Mouse (Mus musculus) layer of hippocampus, adult 11-12 months (tissue): Measurements from ENCODE around the gene A830018L16Rik.

ENCODE experiments used
- DNase-seq: peaks from one replicate; pipeline ENCODE4 v3.0.0; 2022; ENCODE audit warnings: low spot score

A830018L16Rik gene

DNA sequence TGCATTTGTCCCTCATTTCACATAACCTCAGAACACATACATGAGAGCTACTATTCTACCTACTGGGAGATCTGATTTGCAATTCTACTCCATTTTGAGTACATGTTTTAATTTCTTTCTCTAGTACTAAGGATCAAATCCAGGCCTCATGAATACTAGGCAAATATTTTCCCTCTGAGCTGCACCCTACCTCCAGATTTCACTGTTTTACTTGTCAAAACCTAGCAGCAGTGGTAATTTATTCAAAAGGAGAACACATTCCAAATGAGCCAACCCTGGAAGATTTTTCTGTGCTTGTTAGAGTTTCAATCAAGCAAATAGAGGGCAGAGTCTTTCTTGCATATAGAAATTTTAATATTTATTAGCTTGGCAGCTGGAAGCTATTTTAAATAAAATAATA lies 238.9 kb downstream of the A830018L16Rik start:
- no peak for DNase-seq

DNA sequence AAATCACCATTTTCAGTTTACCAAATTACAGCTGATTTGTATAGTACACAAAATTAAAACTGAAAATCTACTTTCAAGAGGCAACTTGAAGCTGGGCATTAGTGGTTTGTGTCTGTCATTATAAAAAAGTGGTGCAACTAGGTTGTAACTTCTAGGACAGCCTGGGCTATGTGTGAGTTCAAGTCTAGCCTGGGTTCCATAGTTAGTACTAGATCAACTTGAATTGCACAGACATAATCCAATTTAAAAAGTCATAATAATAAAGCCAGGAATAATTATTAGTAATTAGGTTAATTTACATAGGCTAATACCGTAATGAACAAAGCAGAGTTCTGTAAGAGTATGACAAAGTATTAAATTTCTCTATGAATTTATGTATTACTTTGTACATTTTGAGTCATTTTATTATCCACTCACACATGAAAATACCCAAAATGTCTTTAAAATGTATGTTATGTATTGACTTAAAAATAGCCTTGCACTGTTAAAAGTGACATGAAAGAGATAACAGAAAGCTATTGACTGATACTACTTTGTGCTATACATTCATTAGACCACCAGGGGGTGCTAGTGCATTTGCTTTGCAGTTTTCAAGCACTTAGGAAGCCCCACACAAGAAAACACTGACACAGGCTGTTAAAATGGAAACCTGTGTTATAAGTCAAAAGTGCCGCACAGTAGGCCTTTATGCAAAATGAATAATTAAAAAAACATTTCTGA lies 243.6 kb downstream of the A830018L16Rik start:
- DNase-seq: peak; percentile 56

DNA sequence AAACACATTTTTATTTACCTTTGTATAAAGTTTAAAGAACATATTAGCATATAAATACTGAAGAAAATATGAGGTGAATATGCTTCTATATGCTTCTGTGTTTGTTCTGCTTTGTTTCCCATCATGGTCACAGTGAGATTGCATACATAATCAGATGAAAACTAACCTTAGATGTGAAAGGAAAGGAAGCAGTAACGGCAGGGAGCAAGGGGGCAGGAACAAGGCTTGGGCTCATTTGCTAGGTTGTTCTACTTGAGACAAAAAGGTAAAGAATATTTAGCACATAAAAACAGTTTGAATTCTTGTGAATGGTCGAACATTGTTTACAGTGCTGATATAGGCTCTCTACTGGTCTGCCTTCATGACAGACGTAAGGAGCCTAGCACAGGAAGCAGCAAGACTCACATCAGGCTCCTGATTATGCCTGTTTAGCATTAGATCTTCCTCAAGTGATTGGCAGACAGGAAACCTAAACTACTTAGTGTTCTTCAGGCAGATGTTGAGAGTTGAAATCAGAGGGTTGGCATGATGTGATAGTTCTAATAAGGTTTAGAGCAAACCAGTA lies 244.2 kb downstream of the A830018L16Rik start:
- no peak for DNase-seq

DNA sequence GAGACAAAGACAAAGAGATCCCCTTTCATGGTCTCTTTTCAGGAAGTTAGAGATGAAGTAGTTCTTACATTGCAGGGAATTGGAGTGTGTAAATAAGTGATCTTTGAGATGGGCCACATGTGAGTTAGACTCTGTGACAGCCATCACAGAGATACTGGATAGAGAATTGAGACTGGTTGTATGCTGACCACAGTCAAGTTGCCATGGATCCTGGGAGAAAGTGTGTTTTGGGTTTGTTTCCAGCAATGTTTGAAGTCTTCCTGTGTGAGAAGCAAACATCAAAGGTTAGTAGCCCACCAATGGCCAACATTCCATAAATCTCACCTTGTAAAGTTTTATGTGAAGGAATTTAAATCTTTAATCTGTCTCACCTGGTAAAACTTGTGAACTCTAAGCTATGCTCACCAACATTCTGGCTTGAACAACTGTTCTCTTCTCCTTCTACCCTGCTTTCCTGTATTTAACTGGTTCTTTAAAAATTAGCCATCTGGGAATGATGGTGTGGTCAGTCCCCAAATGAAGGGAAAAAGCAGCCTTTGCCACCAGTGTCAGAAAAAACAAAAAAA lies 330.9 kb downstream of the A830018L16Rik start:
- DNase-seq: no peak

DNA sequence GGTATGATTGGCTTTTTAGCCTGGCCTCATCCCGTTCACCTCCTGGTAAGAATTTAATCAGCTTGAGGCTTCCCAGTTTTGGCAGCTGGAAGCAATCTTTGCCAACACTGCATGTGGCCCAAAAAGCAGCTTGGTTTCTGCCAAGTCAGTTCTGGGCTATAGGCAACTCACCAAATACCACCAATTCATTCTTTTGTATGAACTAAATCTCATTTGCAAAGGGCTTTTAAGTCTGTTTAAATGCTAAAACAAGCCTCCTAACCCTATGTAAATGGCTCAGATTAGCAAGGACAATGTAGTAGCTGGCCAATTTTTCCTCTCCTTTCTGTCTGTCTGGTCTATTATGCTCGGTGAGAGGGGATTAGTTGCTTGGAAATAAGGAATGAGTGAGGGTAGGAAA lies 334.5 kb downstream of the A830018L16Rik start:
- no peak for DNase-seq

DNA sequence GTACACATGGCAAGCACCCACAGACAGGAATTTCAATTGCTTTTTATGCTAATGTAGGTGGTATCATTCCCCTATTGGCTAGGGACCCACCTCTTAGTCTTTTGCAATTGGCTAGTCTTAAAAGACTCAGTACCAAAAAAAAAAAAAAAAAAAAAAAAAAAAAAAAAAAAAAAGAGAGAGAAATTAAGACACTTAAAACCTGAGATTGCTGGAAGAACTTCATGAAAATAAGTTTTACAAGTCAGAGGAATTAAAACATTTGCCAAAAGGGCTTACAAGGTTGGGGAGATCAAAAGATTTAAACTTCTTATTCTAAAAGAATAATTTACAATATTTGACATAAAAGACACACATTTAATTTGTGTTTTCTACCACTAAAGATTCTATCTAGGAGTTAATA lies 336.2 kb downstream of the A830018L16Rik start:
- no peak for DNase-seq

DNA sequence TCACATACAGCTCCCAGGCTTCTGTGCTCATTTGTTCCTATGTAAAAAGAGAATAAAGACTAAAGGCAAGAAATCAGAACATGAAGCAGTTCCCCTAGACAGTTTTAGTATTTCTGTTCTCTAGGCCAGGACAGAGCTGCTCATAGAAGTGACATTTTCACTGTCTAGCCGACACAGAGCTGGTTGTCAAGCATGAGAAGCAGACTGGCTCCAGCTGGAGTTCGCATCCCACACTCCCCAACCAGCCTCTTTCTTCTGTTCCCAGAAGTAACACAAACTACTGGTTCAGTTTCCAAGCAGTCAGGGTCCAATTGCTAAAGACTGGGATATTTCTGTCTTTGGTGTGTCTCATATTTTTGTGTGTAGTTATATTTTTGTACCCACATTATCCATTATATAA lies 336.7 kb downstream of the A830018L16Rik start:
- DNase-seq: no peak

DNA sequence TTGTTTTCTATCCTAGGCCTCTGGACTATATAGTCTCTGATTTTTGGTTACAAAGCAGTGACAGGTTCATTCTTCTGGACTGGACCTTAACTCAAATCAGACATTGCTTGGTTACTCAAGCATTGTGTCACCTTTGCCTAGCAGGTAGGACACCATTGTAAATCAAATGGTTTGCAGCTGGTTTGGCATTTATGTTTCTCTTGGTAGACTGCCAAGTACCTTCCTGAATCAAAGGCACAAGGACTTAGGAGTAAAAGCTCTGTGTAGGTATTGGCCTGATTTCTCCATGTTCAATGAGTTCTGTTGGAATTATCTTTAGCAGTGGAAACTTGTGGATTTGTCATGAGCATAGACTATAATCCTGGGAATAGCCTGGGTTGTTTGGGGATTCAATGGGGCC lies 338.1 kb downstream of the A830018L16Rik start:
- no peak for DNase-seq

DNA sequence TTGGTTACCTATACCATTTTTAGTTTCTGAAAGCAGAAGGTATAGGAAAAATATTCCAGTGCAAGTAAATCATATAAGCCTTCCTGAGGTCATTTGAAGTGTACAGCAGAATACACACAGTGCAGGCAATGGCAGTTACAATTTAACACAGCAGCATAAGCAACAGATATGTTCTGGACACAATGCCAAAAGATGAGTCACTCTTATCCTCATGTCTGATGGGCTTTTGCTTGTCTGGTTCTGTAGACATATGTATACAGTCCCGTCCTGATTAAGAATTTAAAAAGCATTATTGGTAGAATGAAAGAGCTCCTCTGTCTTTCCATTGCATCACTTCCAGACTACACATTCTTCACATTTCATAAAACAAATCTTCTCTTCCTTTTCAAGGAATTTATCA lies 374.4 kb downstream of the A830018L16Rik start:
- DNase-seq: no peak

DNA sequence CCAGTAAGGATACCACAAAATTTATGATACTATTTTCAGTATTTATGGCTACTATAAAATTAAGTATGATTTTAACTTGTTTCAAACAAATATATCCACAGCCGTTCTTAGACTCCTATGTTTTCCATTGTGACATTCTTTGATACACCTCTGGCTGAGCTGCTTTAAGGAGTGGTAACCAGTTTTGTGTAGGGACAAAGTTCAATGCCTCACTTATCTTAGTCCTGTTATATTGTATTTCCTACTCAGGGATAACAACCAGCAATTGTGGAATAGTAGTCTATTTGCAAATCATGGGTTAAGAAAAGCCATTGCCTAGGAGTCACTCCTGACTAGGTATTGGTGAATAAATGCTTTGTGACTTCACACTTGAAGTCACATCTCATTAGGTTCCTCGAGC lies 378.9 kb downstream of the A830018L16Rik start:
- no peak for DNase-seq

DNA sequence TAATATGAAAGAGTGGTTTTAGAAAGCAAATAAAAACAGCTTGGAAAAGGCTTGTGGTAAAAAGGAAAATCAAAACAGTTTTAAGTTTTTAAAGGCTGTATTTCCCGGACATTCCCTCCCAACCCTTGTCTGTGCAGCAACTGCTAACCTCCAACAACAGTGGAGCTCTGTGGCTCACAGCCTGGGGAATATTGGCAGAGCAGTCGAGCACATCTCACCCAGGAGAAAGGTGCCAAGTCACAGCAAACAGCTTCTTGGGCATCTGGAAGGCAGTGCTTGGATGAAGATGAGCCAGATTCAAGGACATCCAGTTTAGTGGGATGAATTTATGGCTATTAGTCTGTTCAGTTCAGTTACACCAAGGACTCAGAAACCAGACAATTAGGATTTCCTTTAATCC lies 381.8 kb downstream of the A830018L16Rik start:
- peak; percentile 11 for DNase-seq

DNA sequence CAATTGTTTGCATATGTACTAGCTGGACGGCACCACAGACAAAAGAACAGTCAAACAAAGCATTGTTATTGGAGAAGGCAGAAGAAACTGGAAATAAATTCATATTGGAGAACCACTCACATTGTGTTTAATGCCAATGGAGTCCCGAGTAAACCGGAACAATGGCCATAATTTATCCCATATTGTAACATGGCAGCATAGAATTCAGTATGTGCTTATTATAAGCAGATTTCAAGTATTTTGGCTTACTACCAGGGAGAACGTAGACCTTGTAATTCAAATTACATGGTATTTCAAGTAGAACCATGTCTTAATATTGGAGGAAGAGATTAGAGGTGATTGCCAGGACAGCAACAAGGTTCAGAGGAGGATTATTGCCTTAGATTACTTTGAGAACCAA lies 458.9 kb downstream of the A830018L16Rik start:
- DNase-seq: no peak

DNA sequence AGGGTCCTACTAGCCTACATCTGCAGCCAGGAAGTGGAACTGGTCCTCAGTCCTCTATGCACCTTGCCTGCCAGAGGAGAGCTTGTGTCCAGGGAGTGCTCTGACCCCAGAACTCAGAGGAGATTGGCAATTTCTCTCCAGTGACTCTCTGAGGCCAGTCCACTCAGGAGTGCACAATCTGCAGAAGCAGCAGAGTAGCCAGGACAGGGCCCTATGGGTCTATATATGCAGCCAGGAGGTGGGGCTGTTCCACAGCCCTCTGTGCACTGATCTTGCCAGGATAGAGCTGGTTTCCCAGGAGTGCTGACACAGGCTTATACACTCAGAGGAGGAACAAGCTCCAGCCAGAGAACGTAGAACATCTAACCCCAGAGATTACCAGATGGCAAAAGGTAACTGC lies 459.7 kb downstream of the A830018L16Rik start:
- DNase-seq: no peak

DNA sequence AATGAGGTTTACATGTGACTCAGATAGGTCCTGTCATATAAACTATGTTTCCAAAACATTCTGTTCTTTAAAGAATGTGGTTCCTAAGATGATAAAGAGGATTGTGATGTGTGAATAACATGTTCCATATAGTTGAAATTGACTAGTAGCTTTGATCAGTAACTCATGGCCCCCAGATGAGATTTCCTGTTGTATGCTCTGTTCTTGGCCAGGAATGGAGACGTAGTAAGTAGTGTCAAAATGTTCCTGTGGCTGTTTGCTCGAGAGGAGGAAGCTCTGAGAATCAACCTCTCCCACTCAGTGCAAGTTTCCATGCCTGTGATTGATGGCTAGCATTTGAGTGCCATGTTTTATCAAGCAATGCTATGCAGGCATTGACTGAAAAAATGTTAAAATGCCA lies 467.8 kb downstream of the A830018L16Rik start:
- no peak for DNase-seq

DNA sequence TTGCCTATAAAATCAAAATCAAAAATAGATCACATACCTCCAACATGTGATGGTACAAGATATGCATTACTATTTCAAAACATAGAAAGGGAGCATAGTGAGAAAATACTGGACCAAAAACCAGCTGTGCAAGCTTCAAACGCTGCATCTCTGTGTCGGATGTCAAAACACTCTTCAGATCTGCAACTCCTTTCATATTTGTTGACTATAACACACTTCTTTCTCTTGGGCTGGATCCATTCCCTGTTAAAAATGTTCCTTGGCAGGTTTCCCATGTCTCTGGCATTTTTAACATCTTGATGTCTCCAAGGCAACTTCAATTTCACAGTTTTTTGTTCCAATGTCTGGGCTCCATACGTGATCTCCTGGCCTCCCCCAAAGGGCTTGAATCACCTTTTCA lies 481.8 kb downstream of the A830018L16Rik start:
- DNase-seq: peak; percentile 13

DNA sequence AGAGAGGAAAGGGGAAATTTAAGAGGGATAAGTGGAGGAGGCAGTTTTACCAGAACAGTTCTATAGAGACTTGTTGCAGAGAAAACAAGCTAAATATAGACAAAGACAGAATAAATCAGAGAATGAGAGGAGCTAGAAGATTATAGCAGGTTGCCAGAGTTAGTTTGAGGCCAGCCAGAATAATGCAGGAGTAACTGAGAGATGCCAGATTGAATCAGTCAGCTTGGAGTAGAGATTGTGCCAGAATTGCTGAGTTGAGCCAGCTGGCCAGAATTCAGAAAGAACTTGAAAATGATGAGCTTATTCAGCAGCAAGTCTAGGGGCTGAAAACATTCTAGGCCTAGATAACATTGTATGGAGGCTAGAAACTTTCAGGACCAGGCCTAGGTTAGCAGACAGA lies 502.0 kb downstream of the A830018L16Rik start:
- DNase-seq: no peak

DNA sequence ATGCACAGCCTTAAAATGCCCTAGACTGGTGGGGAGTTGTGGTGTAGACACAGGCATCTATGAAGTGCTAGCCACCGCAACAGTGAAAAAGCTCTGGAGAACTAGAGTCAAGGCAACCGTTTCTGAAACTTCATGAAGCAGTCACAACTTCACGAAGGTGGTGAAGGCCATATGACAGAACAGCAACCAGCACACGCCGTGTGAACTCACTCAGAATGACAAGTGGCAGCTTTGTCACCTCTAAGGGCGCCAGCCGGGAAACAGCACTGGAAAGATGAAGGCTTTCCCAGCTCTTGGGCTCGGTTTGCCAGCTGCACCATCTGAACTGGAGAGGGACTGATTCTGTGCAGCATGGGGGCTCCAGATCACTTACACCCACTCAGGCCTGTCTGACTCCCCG lies 523.1 kb downstream of the A830018L16Rik start:
- no peak for DNase-seq

DNA sequence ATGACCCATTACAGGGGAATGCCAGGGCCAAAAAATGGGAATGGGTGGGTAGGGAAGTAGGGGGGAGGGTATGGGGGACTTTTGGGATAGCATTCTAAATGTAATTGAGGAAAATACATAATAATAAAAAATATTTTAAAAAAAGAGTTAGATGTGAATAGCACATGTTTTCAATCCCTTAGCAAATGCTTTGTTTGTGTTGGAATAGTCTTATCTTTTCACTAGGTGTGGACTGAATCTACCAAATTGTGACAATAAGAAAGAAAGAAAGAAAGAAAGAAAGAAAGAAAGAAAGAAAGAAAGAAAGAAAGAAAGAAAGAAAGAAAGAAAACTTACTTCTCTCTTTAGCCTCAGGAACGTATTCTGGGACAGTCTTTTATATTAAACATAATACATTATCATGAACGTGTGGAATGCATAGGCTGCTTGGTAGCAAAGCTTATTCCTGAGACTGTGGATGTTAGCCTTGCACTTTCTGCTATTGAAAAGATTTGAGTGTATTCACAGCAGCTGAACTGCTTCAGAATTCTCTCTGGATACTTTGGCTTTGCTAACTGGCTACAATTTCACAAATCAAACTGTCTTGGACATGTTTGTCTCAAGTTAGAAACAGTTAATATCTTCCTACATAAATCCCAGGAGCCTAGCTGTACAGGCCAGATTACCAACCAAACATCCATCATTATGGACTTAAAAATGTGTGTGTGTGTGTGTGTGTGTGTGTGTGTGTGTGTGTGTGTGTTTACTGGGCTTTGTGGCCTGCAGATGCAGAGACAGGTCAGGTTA lies 545.7 kb downstream of the A830018L16Rik start:
- no peak for DNase-seq

DNA sequence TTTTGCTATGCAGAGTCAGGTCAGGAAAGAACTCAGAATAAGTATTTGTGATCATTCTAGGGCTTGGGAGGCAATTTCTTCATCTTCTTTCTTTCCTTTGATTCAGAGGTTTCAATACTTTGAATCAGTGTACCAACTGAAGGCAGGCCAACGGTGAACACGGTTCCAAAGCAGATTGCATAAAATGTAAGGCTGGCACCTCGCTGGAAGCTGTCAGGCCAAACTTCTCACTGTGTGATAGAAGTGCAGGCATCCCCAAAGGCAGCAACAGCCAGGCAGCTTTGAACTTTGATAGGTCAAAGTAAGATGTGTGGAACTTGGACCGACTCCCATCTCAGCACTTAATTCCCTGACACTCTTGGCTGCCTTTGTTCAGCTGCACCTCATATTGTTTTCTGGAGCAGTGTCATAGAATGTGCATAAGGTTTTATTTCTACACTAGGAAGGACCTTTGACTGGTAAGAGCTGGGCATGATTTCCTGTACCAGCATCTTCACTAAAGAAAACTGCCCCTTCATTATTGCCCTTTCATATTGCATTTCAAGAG lies 568.8 kb downstream of the A830018L16Rik start:
- no peak for DNase-seq

DNA sequence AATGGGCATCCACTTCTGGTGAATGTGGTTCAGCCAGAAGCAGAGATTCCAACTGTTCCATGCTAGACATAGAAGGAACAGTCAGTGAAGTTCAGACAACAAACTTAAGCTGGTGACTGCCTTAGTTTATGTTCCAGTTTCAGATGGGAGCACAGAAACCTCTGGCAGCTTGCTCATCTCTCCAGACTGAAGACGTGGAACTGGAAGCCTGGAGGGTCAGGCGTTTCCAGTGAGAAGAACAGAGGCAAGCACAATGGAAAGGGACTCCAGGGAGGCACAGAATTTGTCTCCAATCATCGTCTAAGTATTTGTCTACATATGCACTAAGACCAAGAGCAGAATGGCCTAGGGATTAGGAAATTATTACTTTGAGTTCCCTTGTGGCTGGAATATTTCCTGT lies 576.1 kb downstream of the A830018L16Rik start:
- DNase-seq: no peak

DNA sequence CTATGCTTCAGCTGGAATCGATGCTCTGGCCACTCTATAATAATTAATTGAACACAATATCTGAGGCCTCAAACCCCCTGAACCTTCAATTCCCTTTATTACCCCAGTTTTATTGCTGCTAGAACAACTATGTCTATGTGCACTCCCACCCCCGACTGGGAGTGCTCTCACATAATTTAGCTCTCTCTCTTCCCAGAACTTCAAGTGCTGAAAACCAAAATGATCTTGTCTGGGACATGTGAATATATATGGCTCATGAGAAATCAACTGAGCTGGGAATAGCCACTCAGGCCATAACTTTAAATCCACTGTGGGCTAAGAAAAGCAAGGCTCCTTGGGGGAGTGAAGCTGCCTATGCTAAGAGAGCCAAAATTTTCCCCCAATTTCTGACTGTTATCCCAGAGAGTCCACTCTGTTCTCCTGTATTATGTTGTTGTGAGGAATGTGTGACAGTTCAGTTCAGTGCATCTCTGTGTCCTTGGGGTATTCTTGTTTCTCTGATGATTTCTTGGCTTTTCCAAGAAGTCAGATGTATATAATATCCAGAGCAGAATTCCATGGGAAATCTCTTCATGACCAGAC lies 582.5 kb downstream of the A830018L16Rik start:
- DNase-seq: no peak

DNA sequence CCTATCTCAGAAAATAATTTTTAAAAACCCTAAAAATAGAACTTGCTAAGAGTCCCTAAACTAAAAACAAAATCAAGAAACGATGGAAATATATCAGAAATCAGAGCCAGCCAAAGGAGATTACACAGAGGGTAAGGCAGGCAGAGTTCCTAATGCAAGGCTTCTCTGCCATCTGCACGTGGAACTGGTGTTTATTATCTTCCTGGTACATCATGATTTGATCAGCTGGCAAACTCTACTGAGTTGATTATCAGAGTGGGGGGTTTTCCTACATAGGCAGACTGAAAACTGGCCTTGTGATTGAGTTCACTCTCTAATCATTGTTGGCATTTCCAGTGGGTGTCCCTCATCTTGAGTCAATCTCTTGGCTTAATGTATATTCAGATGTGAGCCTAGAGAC lies 583.7 kb downstream of the A830018L16Rik start:
- DNase-seq: no peak
